Mouse (Mus musculus): ENCODE measurements around the gene Prr23a2. TPM values are rescaled to one million over a fixed set of nuclear protein-coding genes. Genes with fewer than 3 reads are reported as not detected.
"Not testable (repeated sequence)": the region's sequence is repeated elsewhere in the genome, so short reads cannot be mapped to it uniquely, and the experiment has no call there.

Prr23a2 gene
- not detected for polyA plus RNA-seq (2012; fragmentation: generic; extraction: Trizol)
- long read RNA-seq, experiment 1 = 0 reads
- long read RNA-seq, experiment 2 = 0 reads

DNA sequence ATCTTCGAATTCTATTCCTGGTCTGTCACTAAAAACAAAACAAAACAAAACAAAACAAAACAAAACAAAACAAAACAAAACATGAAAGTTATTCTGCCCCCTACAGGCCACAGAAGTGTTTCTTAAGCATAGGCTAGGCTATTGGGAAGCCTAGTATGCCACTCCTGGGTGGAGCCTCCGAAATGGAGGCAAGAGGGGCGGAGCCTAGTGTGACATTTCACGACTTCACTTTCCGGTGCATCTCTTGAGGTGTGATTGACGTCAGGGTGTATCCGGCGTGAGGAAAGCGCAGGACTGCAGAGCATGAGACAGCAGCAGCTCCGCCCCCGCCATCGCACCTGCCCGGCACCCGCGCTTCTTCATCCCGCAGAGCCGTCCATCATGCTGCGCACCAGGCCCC, at the start of gene Prr23a2:
TSS of gene Prr23a2 (plus strand) at position 285 of the 400 bp plus-strand sequence.
- Histone ChIP-seq H3K79me2 (ENCODE audit: control insufficient read depth, insufficient read depth) (no peaks in the 10 kb centered on the region), H3ac (ENCODE audit: control insufficient read depth, insufficient read length, low read depth) (no peak within 1 kb of the TSS), H3K4me3 (ENCODE audit: insufficient read depth, poor library complexity, severe bottlenecking) (no peak within 1 kb of the TSS), H3K79me3 (ENCODE audit: low read depth) (no peaks in the 10 kb centered on the region), H3K36me3 (ENCODE audit: control insufficient read depth, insufficient read depth) (no peaks in the 10 kb centered on the region), H3K27me3 (ENCODE audit: control insufficient read depth, insufficient read depth, insufficient read length) (no peaks in the 10 kb centered on the region)
- no peak for TF ChIP-seq CEBPB (IDR thresholded peaks at IDR 0.05; ENCODE audit: low read depth)
- TF ChIP-seq USF1 (IDR thresholded peaks at IDR 0.05; ENCODE audit: low read depth) = no peak
- TF ChIP-seq MAX (IDR thresholded peaks at IDR 0.05) = no peak
- TF ChIP-seq CTCF (IDR thresholded peaks at IDR 0.05; ENCODE audit: control insufficient read depth, insufficient read depth, insufficient read length) = no peak
- no peak for TF ChIP-seq FOSL1 (IDR thresholded peaks at IDR 0.05; ENCODE audit: insufficient read depth, low read length, poor library complexity, severe bottlenecking)
- no peak for TF ChIP-seq MYOG (IDR thresholded peaks at IDR 0.05; ENCODE audit: control insufficient read depth, extremely low read depth, insufficient read length)
- no peak for TF ChIP-seq MYOD1 (IDR thresholded peaks at IDR 0.05; ENCODE audit: control insufficient read depth, insufficient read length, low read depth)

DNA sequence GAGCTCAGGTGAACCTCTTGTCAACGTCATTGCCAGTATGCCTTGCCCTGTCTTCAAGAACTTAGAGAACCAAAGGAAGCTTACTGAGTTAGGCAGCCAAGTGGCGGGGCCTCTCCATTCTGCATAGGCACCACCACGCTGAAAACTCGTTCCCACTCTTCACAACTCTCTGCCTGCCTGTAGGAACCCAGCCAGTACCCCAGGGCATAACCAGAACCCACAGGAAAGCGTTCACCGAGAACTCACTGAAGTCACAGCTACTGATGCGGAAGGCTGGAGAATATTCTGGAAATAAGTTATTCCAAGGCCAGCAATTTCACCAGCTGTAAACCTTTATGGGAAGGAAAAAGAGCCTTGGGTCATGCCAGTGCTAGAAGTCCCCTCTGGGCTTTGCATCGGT, 48.7 kb upstream of the Prr23a2 start:
- Histone ChIP-seq H3K36me3 (ENCODE audit: control insufficient read depth, insufficient read depth) (no peaks in the 10 kb centered on the region), H3K79me2 (ENCODE audit: control insufficient read depth, insufficient read depth) (no peaks in the 10 kb centered on the region), H3ac (ENCODE audit: control insufficient read depth, insufficient read length, low read depth) (no peak overlapping the region), H3K79me3 (ENCODE audit: low read depth) (no peaks in the 10 kb centered on the region), H3K27me3 (ENCODE audit: control insufficient read depth, insufficient read depth, insufficient read length) (no peaks in the 10 kb centered on the region), H3K4me3 (ENCODE audit: insufficient read depth, poor library complexity, severe bottlenecking) (no peak overlapping the region)
- no peak for TF ChIP-seq MYOG (IDR thresholded peaks at IDR 0.05; ENCODE audit: control insufficient read depth, extremely low read depth, insufficient read length)
- no peak for TF ChIP-seq CEBPB (IDR thresholded peaks at IDR 0.05; ENCODE audit: low read depth)
- no peak for TF ChIP-seq MAX (IDR thresholded peaks at IDR 0.05)
- TF ChIP-seq CTCF (IDR thresholded peaks at IDR 0.05; ENCODE audit: control insufficient read depth, insufficient read depth, insufficient read length) = no peak
- TF ChIP-seq MYOD1 (IDR thresholded peaks at IDR 0.05; ENCODE audit: control insufficient read depth, insufficient read length, low read depth) = no peak
- no peak for TF ChIP-seq USF1 (IDR thresholded peaks at IDR 0.05; ENCODE audit: low read depth)
- no peak for TF ChIP-seq FOSL1 (IDR thresholded peaks at IDR 0.05; ENCODE audit: insufficient read depth, low read length, poor library complexity, severe bottlenecking)

DNA sequence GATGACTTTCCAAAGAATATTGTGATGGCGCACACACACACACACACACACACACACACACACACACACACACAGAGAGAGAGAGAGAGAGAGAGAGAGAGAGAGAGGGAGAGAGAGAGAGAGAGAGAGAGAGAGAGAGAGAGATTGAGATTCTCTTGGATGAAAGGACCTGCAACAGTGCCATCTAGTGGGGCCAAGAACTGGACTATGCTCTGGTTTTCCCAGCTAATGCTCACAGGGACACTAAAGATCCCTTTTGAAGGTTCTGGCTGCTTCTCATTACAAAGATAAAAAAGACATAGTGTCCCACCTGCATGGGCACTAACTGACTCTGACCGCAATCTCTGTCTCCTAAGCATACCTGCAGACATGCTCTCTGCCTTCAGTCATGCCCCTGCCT, 46.8 kb upstream of the Prr23a2 start:
- H3K36me3 ChIP-seq (ENCODE audit: control insufficient read depth, insufficient read depth); H3K79me3 ChIP-seq (ENCODE audit: low read depth); H3K27me3 ChIP-seq (ENCODE audit: control insufficient read depth, insufficient read depth, insufficient read length); H3K4me3 ChIP-seq (ENCODE audit: insufficient read depth, poor library complexity, severe bottlenecking); H3K79me2 ChIP-seq (ENCODE audit: control insufficient read depth, insufficient read depth); H3ac ChIP-seq (ENCODE audit: control insufficient read depth, insufficient read length, low read depth): not testable (repeated sequence)

DNA sequence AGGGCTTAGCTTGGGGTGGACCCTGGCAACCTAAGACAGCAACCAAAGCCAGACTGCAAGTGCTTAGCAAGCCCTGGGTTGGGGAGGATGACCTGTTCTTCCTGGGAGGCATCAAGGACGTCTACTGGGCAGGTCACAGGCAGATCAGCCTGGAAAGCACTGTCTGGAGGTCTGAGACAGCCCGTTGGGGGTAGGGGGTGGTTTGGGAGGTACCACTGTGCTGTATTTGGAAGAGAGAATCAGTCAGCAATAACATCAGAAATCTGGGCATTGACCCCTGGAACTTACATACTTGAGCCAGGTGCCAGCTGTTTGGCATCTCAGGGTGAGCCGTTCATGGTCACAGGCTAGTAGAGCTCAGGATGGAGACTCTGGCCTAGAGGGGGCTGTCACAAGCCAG, 40.2 kb upstream of the Prr23a2 start:
- H3K27me3 ChIP-seq (ENCODE audit: control insufficient read depth, insufficient read depth, insufficient read length) = no peaks in the 10 kb centered on the region
- TF ChIP-seq FOSL1 (IDR thresholded peaks at IDR 0.05; ENCODE audit: insufficient read depth, low read length, poor library complexity, severe bottlenecking) (no peak), MAX (IDR thresholded peaks at IDR 0.05) (no peak), USF1 (IDR thresholded peaks at IDR 0.05; ENCODE audit: low read depth) (no peak), CTCF (IDR thresholded peaks at IDR 0.05; ENCODE audit: control insufficient read depth, insufficient read depth, insufficient read length) (no peak), CEBPB (IDR thresholded peaks at IDR 0.05; ENCODE audit: low read depth) (no peak), MYOG (IDR thresholded peaks at IDR 0.05; ENCODE audit: control insufficient read depth, extremely low read depth, insufficient read length) (no peak), MYOD1 (IDR thresholded peaks at IDR 0.05; ENCODE audit: control insufficient read depth, insufficient read length, low read depth) (no peak)

DNA sequence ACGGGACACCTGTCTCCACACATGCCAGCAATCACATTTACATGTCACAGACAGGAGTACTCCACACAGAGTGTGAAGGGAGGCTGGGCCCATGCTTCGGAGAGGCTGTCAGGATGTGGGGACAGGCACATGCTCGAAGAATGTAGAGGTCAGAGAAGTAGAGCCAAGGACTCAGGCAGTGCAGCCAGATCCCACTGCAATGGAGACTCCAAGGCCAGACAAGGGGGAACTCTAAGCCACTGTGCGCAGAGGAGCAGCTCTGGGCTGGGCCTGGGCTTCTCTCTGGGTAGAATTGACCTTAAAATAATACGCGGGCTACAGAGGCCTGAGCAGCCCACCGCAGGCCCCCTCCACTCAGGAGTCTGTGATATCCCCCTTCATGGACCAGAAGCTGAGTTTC, 38.7 kb upstream of the Prr23a2 start:
- Histone ChIP-seq H3K36me3 (ENCODE audit: control insufficient read depth, insufficient read depth) (no peaks in the 10 kb centered on the region), H3ac (ENCODE audit: control insufficient read depth, insufficient read length, low read depth) (no peak overlapping the region), H3K79me2 (ENCODE audit: control insufficient read depth, insufficient read depth) (no peaks in the 10 kb centered on the region), H3K79me3 (ENCODE audit: low read depth) (no peaks in the 10 kb centered on the region), H3K4me3 (ENCODE audit: insufficient read depth, poor library complexity, severe bottlenecking) (no peak overlapping the region), H3K27me3 (ENCODE audit: control insufficient read depth, insufficient read depth, insufficient read length) (no peaks in the 10 kb centered on the region)
- TF ChIP-seq USF1 (IDR thresholded peaks at IDR 0.05; ENCODE audit: low read depth) (no peak), MYOD1 (IDR thresholded peaks at IDR 0.05; ENCODE audit: control insufficient read depth, insufficient read length, low read depth) (no peak), CTCF (IDR thresholded peaks at IDR 0.05; ENCODE audit: control insufficient read depth, insufficient read depth, insufficient read length) (no peak), MAX (IDR thresholded peaks at IDR 0.05) (no peak), MYOG (IDR thresholded peaks at IDR 0.05; ENCODE audit: control insufficient read depth, extremely low read depth, insufficient read length) (no peak), FOSL1 (IDR thresholded peaks at IDR 0.05; ENCODE audit: insufficient read depth, low read length, poor library complexity, severe bottlenecking) (no peak), CEBPB (IDR thresholded peaks at IDR 0.05; ENCODE audit: low read depth) (no peak)

More for the DNA sequence above, 40.2 kb upstream of the Prr23a2 start:
- no peak overlapping the region for H3ac ChIP-seq (ENCODE audit: control insufficient read depth, insufficient read length, low read depth)
- no peaks in the 10 kb centered on the region for H3K79me2 ChIP-seq (ENCODE audit: control insufficient read depth, insufficient read depth)
- H3K4me3 ChIP-seq (ENCODE audit: insufficient read depth, poor library complexity, severe bottlenecking) = no peak overlapping the region
- no peaks in the 10 kb centered on the region for H3K36me3 ChIP-seq (ENCODE audit: control insufficient read depth, insufficient read depth)
- H3K79me3 ChIP-seq (ENCODE audit: low read depth) = no peaks in the 10 kb centered on the region

DNA sequence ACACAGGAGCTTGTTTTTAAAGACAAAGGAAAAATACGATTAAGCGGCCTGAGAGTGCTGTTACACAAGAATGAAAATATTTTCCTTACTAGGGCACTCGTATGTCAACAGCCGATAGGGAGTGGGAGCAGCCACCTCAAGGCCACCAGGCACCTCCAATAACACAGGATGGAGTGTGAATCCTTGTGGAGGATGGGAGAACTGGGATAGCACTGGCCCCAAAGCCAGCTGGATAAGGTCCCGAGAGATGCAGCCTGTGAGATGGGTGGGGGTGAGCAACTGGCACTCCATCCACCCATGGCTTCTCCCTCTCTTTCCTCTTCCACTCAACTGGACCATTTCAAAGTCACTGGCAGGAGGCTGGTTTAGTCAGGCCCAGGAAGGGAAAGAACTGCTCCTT, 37.3 kb upstream of the Prr23a2 start:
- Histone ChIP-seq H3K27me3 (ENCODE audit: control insufficient read depth, insufficient read depth, insufficient read length) (no peaks in the 10 kb centered on the region), H3K79me3 (ENCODE audit: low read depth) (no peaks in the 10 kb centered on the region), H3K36me3 (ENCODE audit: control insufficient read depth, insufficient read depth) (no peaks in the 10 kb centered on the region), H3K4me3 (ENCODE audit: insufficient read depth, poor library complexity, severe bottlenecking) (no peak overlapping the region), H3ac (ENCODE audit: control insufficient read depth, insufficient read length, low read depth) (no peak overlapping the region), H3K79me2 (ENCODE audit: control insufficient read depth, insufficient read depth) (no peaks in the 10 kb centered on the region)
- TF ChIP-seq FOSL1 (IDR thresholded peaks at IDR 0.05; ENCODE audit: insufficient read depth, low read length, poor library complexity, severe bottlenecking) (no peak), CTCF (IDR thresholded peaks at IDR 0.05; ENCODE audit: control insufficient read depth, insufficient read depth, insufficient read length) (no peak), USF1 (IDR thresholded peaks at IDR 0.05; ENCODE audit: low read depth) (no peak), CEBPB (IDR thresholded peaks at IDR 0.05; ENCODE audit: low read depth) (no peak)

Data from C2C12 (cell line).